Mouse (Mus musculus) limb, embryonic 11.5 days (tissue): ENCODE data around the gene Cxadr. TPM values are rescaled to one million over a fixed set of nuclear protein-coding genes. Genes with fewer than 3 reads are reported as not detected.

Experiments
- ATAC-seq: fragments of 200-750 bp; cut with Nextera tagmentation; 2 replicates; pipeline ENCODE4 v1.8.0; 2017; ENCODE audit warnings: low read depth; ENCODE audit not compliant: insufficient number of reproducible peaks, low FRiP score, low TSS enrichment
- DNase-seq: peaks from one replicate; pipeline ENCODE4 v3.0.0-alpha.2; 2015; ENCODE audit warnings: low spot score
- H3K27ac ChIP-seq: fragments of 300-500 bp; sonication (generic); replicated peaks from 2 replicates; pipeline ENCODE4 v1.5.1; 2014; ENCODE audit warnings: low read depth, mild to moderate bottlenecking, low read length
- H3K27me3 ChIP-seq: fragments of 300-500 bp; sonication (generic); 2 replicates; pipeline ENCODE4 v1.6.1; 2014; ENCODE audit warnings: mild to moderate bottlenecking, low read length, mixed read lengths; ENCODE audit not compliant: control insufficient read depth, insufficient read depth
- H3K36me3 ChIP-seq: fragments of 300-500 bp; sonication (generic); 2 replicates; pipeline ENCODE4 v1.6.1; 2014; ENCODE audit warnings: mild to moderate bottlenecking, low read length, moderate library complexity, mixed read lengths; ENCODE audit not compliant: control insufficient read depth, insufficient read depth
- H3K4me1 ChIP-seq: fragments of 300-500 bp; sonication (generic); 2 replicates; pipeline ENCODE4 v1.6.1; 2014; ENCODE audit warnings: low read length, mixed read lengths; ENCODE audit not compliant: control insufficient read depth, insufficient read depth
- H3K4me2 ChIP-seq: fragments of 300-500 bp; sonication (generic); 2 replicates; pipeline ENCODE4 v1.6.1; 2014; ENCODE audit warnings: low read depth, mild to moderate bottlenecking, moderate library complexity; ENCODE audit not compliant: severe bottlenecking
- H3K4me3 ChIP-seq: fragments of 300-500 bp; sonication (generic); 2 replicates; pipeline ENCODE4 v1.5.1; 2014; ENCODE audit warnings: low read depth, low read length
- H3K9ac ChIP-seq: fragments of 300-500 bp; sonication (generic); 2 replicates; pipeline ENCODE4 v1.6.1; 2014; ENCODE audit warnings: mild to moderate bottlenecking, low read length
- H3K9me3 ChIP-seq: fragments of 300-500 bp; sonication (generic); 2 replicates; pipeline ENCODE4 v1.6.1; 2016; ENCODE audit warnings: low read length; ENCODE audit not compliant: control insufficient read depth
- whole genome bisulfite sequencing: fragments of 180-500 bp; shearing (Covaris S2); extraction: QIAGEN DNeasy Blood & Tissue Kit; methylation state at CpG from one replicate; pipeline ENCODE4 v1.1.7; 2014; 5-methylcytosine and 5-hydroxymethylcytosine counted together
- polyA plus RNA-seq: library from polyadenylated mRNA; unstranded; fragments of >200 nt; fragmentation: Nextera tagmentation; extraction: Ambion mirVana; gene quantifications from 2 replicates; pipeline ENCODE4 v1.2.1, GENCODE M21; 2014

The Cxadr gene
- polyA plus RNA-seq, 1 experiment from 2014 or later, result 24.4 TPM

- H3K4me2 ChIP-seq, result no peak overlapping the region
- H3K27me3 ChIP-seq, result no peaks in the 10 kb centered on the region
- no peak overlapping the region for H3K27ac ChIP-seq
- 77% methylated on average over 9 of the region's 9 CpGs for WGBS
- no peaks in the 10 kb centered on the region for H3K9me3 ChIP-seq
- H3K9ac ChIP-seq, result no peak overlapping the region
- H3K4me3 ChIP-seq, result no peak overlapping the region
- H3K36me3 ChIP-seq, result no peaks in the 10 kb centered on the region
- no peaks in the 10 kb centered on the region for H3K4me1 ChIP-seq
- ATAC-seq, result no peak
- no peak for DNase-seq
These were observed 5.2 kb upstream of the Cxadr start for GRCm38 (mm10) chr16:78296114-78296513.

DNA sequence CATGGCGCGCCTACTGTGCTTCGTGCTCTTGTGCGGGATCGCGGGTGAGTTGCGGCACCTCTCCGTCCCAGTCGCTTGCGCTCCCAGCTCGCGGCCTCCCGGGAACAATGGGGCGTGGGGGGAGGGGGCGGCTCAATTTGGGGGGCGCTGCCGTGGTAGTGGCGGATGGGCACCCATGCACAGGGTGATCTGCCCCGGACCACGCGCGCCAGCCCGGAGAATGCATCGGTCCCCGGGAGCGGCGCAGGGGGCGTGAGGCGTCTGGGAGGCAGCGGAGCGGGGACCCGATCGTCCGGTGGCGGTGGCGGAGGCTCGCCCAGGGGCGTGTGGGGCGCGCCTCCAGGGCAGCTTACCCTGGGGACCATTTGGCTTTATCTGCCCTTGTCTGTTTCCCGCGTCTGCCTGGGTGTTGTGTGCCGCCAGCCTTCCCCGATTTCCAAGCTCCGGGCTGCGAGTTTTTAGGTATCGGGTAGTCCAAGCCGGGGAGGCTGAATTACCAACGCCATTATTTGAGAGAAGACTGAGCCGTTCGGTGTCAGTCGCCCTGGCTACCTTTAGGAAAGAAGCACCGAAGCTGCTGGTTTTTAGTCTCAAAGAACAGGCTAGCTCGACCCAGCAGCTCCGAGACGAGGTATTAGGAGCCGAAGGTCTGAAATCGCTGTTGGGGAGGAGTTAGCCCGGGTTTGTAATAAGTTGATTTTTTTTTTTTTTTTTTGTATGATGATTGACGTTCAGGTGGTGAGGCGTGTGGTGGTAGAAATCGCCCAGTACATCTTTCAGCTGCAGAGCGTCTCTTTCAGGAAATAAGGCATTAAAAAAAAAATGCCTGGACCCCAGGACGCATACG lies 765 bp downstream of the Cxadr start:
- ATAC-seq (peak; percentile 42; the same call in 1 of the 2 replicates), DNase-seq (no peak)
- Histone ChIP-seq H3K4me3 (peak overlapping the region; percentile 88), H3K4me1 (peaks cover 3% of the 10 kb centered on the region; the same call in 1 of the 2 replicates), H3K36me3 (no peaks in the 10 kb centered on the region), H3K4me2 (peak overlapping the region; percentile 76), H3K9ac (peak overlapping the region; percentile 90), H3K9me3 (no peaks in the 10 kb centered on the region), H3K27me3 (no peaks in the 10 kb centered on the region), H3K27ac (peak overlapping the region; percentile 47)
- WGBS, result under 1% methylated on average over 64 of the region's 65 CpGs

DNA sequence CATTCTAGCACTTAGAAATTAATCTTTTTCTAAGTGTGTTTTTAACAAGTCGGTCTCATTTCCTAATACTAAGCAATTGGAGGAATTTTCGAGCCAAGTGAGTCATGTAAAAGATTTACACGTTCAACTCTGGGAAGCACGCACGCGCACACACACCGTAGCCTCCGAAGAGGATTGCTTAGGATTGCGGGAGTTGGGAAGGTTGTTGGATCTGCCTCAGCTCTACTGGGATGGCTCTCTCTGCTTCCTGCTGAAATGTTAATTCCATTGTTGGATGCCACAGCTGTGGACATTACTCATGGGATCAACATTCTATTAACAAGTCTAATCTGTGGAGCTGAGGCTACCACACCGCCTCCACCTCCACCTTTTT lies 1.4 kb downstream of the Cxadr start:
- no peaks in the 10 kb centered on the region for H3K27me3 ChIP-seq
- peaks cover 3% of the 10 kb centered on the region; the same call in 1 of the 2 replicates for H3K4me1 ChIP-seq
- H3K27ac ChIP-seq, result no peak overlapping the region
- H3K9me3 ChIP-seq, result no peaks in the 10 kb centered on the region
- H3K4me2 ChIP-seq, result peak overlapping the region; percentile 76
- DNase-seq (no peak), ATAC-seq (no peak)
- 12% methylated on average over 10 of the region's 10 CpGs for WGBS
- H3K4me3 ChIP-seq, result peak overlapping the region; percentile 88
- H3K9ac ChIP-seq, result peak overlapping the region; percentile 90; the same call in 1 of the 2 replicates
- H3K36me3 ChIP-seq, result no peaks in the 10 kb centered on the region

DNA sequence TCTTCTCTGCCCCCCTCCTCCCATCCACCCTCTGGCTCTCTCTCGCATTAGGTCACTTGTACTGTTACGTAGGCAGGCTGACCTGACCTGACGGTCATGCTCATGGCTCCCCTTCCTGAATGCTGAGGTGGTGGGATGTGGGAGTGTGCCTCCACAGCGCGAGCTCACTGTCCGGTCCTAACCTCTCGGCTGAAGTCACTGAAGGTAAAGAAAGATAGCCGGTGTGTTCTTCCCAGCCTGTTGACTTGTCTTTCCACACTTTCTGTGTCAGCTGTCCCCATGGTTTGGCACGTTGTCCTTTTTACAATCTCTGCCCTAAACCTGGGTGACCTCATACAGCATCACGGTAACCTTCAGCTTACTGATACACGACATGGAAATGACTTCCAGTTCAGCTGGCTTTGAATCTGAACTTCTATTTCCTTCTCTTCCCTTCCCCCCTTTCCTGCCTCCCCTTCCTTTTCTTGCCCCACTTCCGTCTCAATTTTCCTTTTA lies 4.4 kb downstream of the Cxadr start:
- no peaks in the 10 kb centered on the region for H3K36me3 ChIP-seq
- H3K4me3 ChIP-seq, result no peak overlapping the region
- H3K4me1 ChIP-seq, result peaks cover 3% of the 10 kb centered on the region; the same call in 1 of the 2 replicates
- H3K27ac ChIP-seq, result no peak overlapping the region
- no peaks in the 10 kb centered on the region for H3K27me3 ChIP-seq
- no peak overlapping the region for H3K4me2 ChIP-seq
- H3K9me3 ChIP-seq, result no peaks in the 10 kb centered on the region
- DNase-seq (no peak), ATAC-seq (no peak)
- WGBS, result 87% methylated on average over 12 of the region's 12 CpGs
- no peak overlapping the region for H3K9ac ChIP-seq

DNA sequence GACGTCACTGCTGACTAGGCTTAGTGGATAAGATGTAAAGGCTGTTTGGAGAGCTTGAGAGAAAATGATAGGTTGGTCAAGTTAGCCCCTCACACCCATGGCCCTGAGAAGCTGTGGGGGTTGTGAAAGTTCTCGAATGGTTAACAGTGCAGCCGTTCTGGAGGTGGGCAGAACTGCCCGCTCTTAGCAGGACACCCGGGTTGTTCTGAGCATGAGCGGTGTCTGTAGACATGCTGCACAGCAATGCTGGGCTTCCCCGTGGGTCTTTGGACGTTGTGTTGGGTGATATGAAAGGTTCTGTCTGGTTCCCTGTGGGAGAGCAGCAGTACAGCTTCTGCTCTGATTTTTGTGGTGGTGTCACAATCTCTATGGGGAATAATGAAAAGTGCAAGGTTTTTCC lies 5.3 kb downstream of the Cxadr start:
- Histone ChIP-seq H3K27me3 (no peaks in the 10 kb centered on the region), H3K9me3 (no peaks in the 10 kb centered on the region), H3K4me1 (peaks cover 3% of the 10 kb centered on the region; the same call in 1 of the 2 replicates), H3K27ac (no peak overlapping the region), H3K9ac (no peak overlapping the region), H3K4me2 (no peak overlapping the region), H3K4me3 (no peak overlapping the region), H3K36me3 (no peaks in the 10 kb centered on the region)
- 89% methylated on average over 8 of the region's 8 CpGs for WGBS
- ATAC-seq (no peak), DNase-seq (no peak)

- ATAC-seq, result no peak
- Histone ChIP-seq H3K27me3 (no peaks in the 10 kb centered on the region), H3K4me3 (no peak overlapping the region), H3K4me2 (no peak overlapping the region), H3K36me3 (no peaks in the 10 kb centered on the region), H3K4me1 (peaks cover 2% of the 10 kb centered on the region; the same call in 1 of the 2 replicates), H3K9me3 (no peaks in the 10 kb centered on the region), H3K27ac (no peak overlapping the region), H3K9ac (no peak overlapping the region)
- 95% methylated on average over 16 of the region's 16 CpGs for WGBS
- DNase-seq, result no peak
These were observed 6.3 kb downstream of the Cxadr start for GRCm38 (mm10) chr16:78307476-78308192.

DNA sequence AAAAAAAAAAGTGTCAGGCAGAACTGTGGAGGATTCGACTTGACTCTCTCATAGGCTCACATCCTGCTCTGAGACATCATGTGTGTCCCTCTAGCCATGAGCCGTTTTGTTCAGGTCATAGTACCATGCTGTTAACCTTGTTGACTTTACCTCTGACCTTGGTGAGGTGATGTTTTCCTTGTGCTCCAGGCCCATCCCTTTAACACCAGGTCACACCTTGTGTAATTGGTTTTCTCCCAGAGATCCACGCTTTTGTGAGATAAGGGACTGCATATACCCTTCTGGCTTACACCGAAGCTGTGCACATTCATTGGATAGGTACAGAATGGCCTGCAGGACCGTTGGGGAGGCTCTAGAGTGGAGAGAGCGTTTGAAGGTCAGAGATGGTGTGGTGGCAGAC lies 8.0 kb downstream of the Cxadr start:
- no peak overlapping the region for H3K27ac ChIP-seq
- ATAC-seq (no peak), DNase-seq (no peak)
- no peaks in the 10 kb centered on the region for H3K9me3 ChIP-seq
- H3K4me1 ChIP-seq, result no peaks in the 10 kb centered on the region
- whole genome bisulfite sequencing, result 80% methylated on average over 6 of the region's 6 CpGs
- no peaks in the 10 kb centered on the region for H3K27me3 ChIP-seq
- H3K9ac ChIP-seq, result no peak overlapping the region
- no peak overlapping the region for H3K4me3 ChIP-seq
- H3K4me2 ChIP-seq, result no peak overlapping the region
- no peaks in the 10 kb centered on the region for H3K36me3 ChIP-seq

DNA sequence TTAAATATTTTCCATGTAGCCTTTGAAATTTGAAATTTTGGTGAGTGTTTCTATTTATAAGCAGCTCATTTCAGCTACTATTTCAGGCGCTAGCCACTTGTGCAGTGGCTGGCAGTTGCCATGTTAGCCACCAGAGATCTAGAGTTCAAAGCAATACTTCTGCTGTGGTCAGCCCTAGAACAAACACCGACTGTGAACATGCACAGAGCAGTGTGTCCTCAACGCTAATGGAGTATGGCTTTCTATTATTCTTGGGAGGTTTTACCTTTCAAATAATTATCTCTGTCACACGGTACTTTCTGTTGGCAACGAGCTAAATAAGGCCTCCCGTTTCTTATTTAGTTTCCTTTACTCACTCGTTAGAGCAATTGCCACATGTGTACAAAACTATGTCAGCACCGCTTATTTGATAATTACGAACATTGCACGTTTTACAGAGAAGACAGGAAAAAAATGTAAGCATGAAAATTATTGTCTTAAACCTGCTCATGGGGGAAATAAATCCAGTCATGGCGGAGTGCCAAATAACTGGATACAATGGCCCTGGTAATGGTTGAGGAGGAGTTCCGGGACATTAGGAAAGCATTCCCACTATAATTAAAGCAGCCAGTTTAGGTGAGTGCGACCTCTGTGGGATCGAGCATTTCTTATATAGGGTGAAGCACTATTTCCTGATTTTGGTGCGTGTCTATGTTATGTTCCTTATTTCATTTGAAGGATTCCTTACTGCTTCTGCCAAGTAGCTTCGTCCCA lies 12.0 kb downstream of the Cxadr start:
- H3K4me2 ChIP-seq, result no peak overlapping the region
- no peak overlapping the region for H3K27ac ChIP-seq

More for the DNA sequence above, 12.0 kb downstream of the Cxadr start:
- no peak for DNase-seq
- no peaks in the 10 kb centered on the region for H3K36me3 ChIP-seq
- no peaks in the 10 kb centered on the region for H3K4me1 ChIP-seq
- H3K27me3 ChIP-seq, result no peaks in the 10 kb centered on the region
- H3K9me3 ChIP-seq, result no peaks in the 10 kb centered on the region
- ATAC-seq, result no peak
- WGBS, result 71% methylated on average over 16 of the region's 16 CpGs
- no peak overlapping the region for H3K4me3 ChIP-seq
- no peak overlapping the region for H3K9ac ChIP-seq
